Mouse (Mus musculus) cerebellum, postnatal 25 days (tissue): ENCODE results near the gene Spock2.
"Not testable (repeated sequence)": the region's sequence is repeated elsewhere in the genome, so short reads cannot be mapped to it uniquely, and the experiment has no call there.

Experiments
- DNase-seq, 2 experiments: peaks; one replicate each; pipeline ENCODE4 v3.0.0; 2021; ENCODE audit warnings: mixed read lengths in 2 of 2

The Spock2 gene

GRCm38 (mm10) chr10:60151107-60151663 lies 45.2 kb downstream of the Spock2 start:
- DNase-seq, result no peak

- DNase-seq, result no peak
Observed at GRCm38 (mm10) chr10:60156016-60156415, 50.0 kb downstream of the Spock2 start.

GRCm38 (mm10) chr10:60158144-60158543 lies 52.1 kb downstream of the Spock2 start:
- DNase-seq, result no peak

GRCm38 (mm10) chr10:60161397-60161796 lies 55.4 kb downstream of the Spock2 start:
- not testable (repeated sequence) for DNase-seq

- not testable (repeated sequence) for DNase-seq
Observed at GRCm38 (mm10) chr10:60162184-60162972, 56.4 kb downstream of the Spock2 start.

- DNase-seq, result no peak
Observed at GRCm38 (mm10) chr10:60162973-60163255, 56.9 kb downstream of the Spock2 start.

GRCm38 (mm10) chr10:60164869-60165268 lies 58.9 kb downstream of the Spock2 start:
- DNase-seq, result no peak

- no peak for DNase-seq
Observed at GRCm38 (mm10) chr10:60166068-60166467, 60.0 kb downstream of the Spock2 start.

- DNase-seq, result no peak
Observed at GRCm38 (mm10) chr10:60168306-60168705, 62.3 kb downstream of the Spock2 start.

GRCm38 (mm10) chr10:60168960-60169359 lies 62.9 kb downstream of the Spock2 start:
- no peak for DNase-seq

GRCm38 (mm10) chr10:60170326-60171089 lies 64.5 kb downstream of the Spock2 start:
- DNase-seq, result no peak

GRCm38 (mm10) chr10:60171368-60171767 lies 65.3 kb downstream of the Spock2 start:
- no peak for DNase-seq

- DNase-seq, result no peak
Observed at GRCm38 (mm10) chr10:60172306-60172705, 66.3 kb downstream of the Spock2 start.

- DNase-seq, result peak; percentile 27 to 57
Observed at GRCm38 (mm10) chr10:60173035-60173434, 67.0 kb downstream of the Spock2 start.

GRCm38 (mm10) chr10:60174506-60174905 lies 68.5 kb downstream of the Spock2 start:
- no peak for DNase-seq

GRCm38 (mm10) chr10:60175306-60175705 lies 69.3 kb downstream of the Spock2 start:
- not testable (repeated sequence) for DNase-seq
